Mouse (Mus musculus) MEL (cell line): ENCODE measurements at regions not wholly inside any gene's neighbourhood (a gene's known extent, or its start where the extent isn't known, plus 50 kb on each side); places are given as distances from the start of the nearest gene placed in this dataset.

Experiments
- BHLHE40 ChIP-seq: IDR thresholded peaks from 2 replicates; pipeline ENCODE4 v1.6.1; 2012; ENCODE audit warnings: low read depth, mild to moderate bottlenecking, inconsistent platforms, low read length, improper control_type of control experiment, borderline replicate concordance
- CTCF ChIP-seq, 3 experiments: IDR thresholded peaks in 2 of 3; conservative IDR thresholded peaks in 1 of 3; 2 replicates each; pipeline ENCODE4 v1.5.1; 2011 to 2012; ENCODE audit warnings: low read length in 3 of 3, low read depth in 2 of 3, mild to moderate bottlenecking in 2 of 3, improper control_type of control experiment in 1 of 3, inconsistent platforms in 1 of 3, mixed read lengths in 1 of 3, moderate library complexity in 1 of 3; ENCODE audit not compliant: control insufficient read depth in 1 of 3, insufficient read depth in 1 of 3, poor library complexity in 1 of 3, severe bottlenecking in 1 of 3
- GABPA ChIP-seq: IDR thresholded peaks from 2 replicates; pipeline ENCODE4 v1.6.1; 2012; ENCODE audit warnings: low read depth, mild to moderate bottlenecking, inconsistent platforms, low read length, improper control_type of control experiment, moderate library complexity
- GATA1 ChIP-seq: IDR thresholded peaks from 2 replicates; pipeline ENCODE4 v1.6.1; 2011; ENCODE audit warnings: low read depth, low read length, improper control_type of control experiment
- HCFC1 ChIP-seq: IDR thresholded peaks from 2 replicates; pipeline ENCODE4 v1.6.1; 2012; ENCODE audit warnings: low read depth, mild to moderate bottlenecking, inconsistent platforms, low read length, improper control_type of control experiment, moderate library complexity
- KAT2A ChIP-seq: conservative IDR thresholded peaks from 2 replicates; pipeline ENCODE4 v1.6.1; 2012; ENCODE audit warnings: low read depth, low read length, improper control_type of control experiment, inconsistent platforms
- POLR2A ChIP-seq, 2 experiments: IDR thresholded peaks; 2 replicates each; pipeline ENCODE4 v1.6.1; 2011 to 2012; ENCODE audit warnings: low read length in 2 of 2, mild to moderate bottlenecking in 2 of 2, control low read depth in 1 of 2, improper control_type of control experiment in 1 of 2, low read depth in 1 of 2, moderate library complexity in 1 of 2; ENCODE audit not compliant: control insufficient read depth in 1 of 2, insufficient read depth in 1 of 2, poor library complexity in 1 of 2
- SIN3A ChIP-seq: IDR thresholded peaks from 2 replicates; pipeline ENCODE4 v1.6.1; 2012; ENCODE audit warnings: low read length, improper control_type of control experiment, inconsistent platforms
- UBTF ChIP-seq: IDR thresholded peaks from 2 replicates; pipeline ENCODE4 v1.6.1; 2012; ENCODE audit warnings: low read depth, mild to moderate bottlenecking, inconsistent platforms, low read length, improper control_type of control experiment, moderate library complexity, borderline replicate concordance; ENCODE audit not compliant: insufficient read depth
- USF2 ChIP-seq, 2 experiments: IDR thresholded peaks; 2 replicates each; pipeline ENCODE4 v1.6.1; 2011 to 2012; ENCODE audit warnings: improper control_type of control experiment in 2 of 2, low read length in 2 of 2, borderline replicate concordance in 1 of 2, inconsistent platforms in 1 of 2, low read depth in 1 of 2, mild to moderate bottlenecking in 1 of 2; ENCODE audit not compliant: insufficient read depth in 1 of 2
- ZKSCAN1 ChIP-seq: IDR thresholded peaks from 2 replicates; pipeline ENCODE4 v1.6.1; 2012; ENCODE audit warnings: low read depth, mild to moderate bottlenecking, inconsistent platforms, low read length, improper control_type of control experiment, moderate library complexity
- ZNF384 ChIP-seq: IDR thresholded peaks from 2 replicates; pipeline ENCODE4 v1.6.1; 2012; ENCODE audit warnings: low read depth, mild to moderate bottlenecking, inconsistent platforms, low read length, improper control_type of control experiment

DNA sequence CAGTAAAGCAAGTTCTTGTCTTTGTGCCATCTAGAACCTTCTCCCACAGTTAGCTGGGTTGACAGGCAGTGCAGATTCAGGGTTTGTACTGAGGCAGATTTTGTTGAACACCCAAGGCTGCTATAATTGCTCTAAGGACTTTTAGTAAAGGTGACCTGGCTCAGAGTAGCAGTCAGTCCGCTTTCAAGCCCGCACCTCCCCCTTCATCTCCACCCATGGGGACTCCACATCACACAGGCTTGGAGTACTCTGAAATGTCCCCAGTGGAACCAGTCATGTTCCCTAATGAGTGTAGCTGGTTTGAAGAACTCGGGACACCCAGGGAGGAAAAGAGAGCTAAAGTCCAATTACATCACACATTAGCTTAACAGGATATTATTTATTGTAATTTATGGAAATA, 194.1 kb downstream of the Cdh26 start:
- TF ChIP-seq CTCF (IDR thresholded peaks at IDR 0.05 in 2 of 3, conservative IDR thresholded peaks at IDR 0.05 in 1 of 3; ENCODE audit: control insufficient read depth in 1 of 3, insufficient read depth in 1 of 3, low read depth in 2 of 3, low read length in 3 of 3, poor library complexity in 1 of 3, severe bottlenecking in 1 of 3) (no peak), KAT2A (no peak), ZKSCAN1 (no peak), POLR2A (IDR thresholded peaks at IDR 0.05; ENCODE audit: control insufficient read depth in 1 of 2, insufficient read depth in 1 of 2, low read depth in 1 of 2, low read length in 2 of 2, poor library complexity in 1 of 2) (no peak), SIN3A (no peak), UBTF (no peak), ZNF384 (no peak), GABPA (no peak), HCFC1 (no peak), GATA1 (no peak), BHLHE40 (no peak), USF2 (IDR thresholded peaks at IDR 0.05; ENCODE audit: borderline replicate concordance in 1 of 2, insufficient read depth in 1 of 2, low read depth in 1 of 2, low read length in 2 of 2) (no peak)
